Mouse (Mus musculus): ENCODE data around the gene Tmem63c. TPM values are rescaled to one million over a fixed set of nuclear protein-coding genes. Genes with fewer than 3 reads are reported as not detected.

Tmem63c gene
- polyA plus RNA-seq, 1 experiment from 2014 or later: 11.2 TPM

GRCm38 (mm10) chr12:87036631-87037030 is 15.5 kb downstream of the Tmem63c start:
- H3K9ac ChIP-seq (replicated peaks; ENCODE audit: low read depth, low read length): no peak overlapping the region
- H3K4me3 ChIP-seq (replicated peaks; ENCODE audit: low read length): no peak overlapping the region
- H3K4me2 ChIP-seq (ENCODE audit: low read length): no peak overlapping the region
- H3K27ac ChIP-seq (ENCODE audit: low read length): no peak overlapping the region
- 94% methylated on average over 7 of the region's 7 CpGs for WGBS
- no peaks in the 10 kb centered on the region for H3K9me3 ChIP-seq (ENCODE audit: control insufficient read depth, low read length)
- H3K36me3 ChIP-seq (ENCODE audit: control insufficient read depth, insufficient read depth): no peaks in the 10 kb centered on the region
- no peak for ATAC-seq
- 0 out of 2 replicates have a peak, but pooled peaks cover 4% of the 10 kb centered on the region for H3K4me1 ChIP-seq (replicated peaks; ENCODE audit: control insufficient read depth, insufficient read depth, low read length)
- H3K27me3 ChIP-seq (replicated peaks; ENCODE audit: control insufficient read depth, insufficient read depth, low read length): no peaks in the 10 kb centered on the region

GRCm38 (mm10) chr12:87040166-87040565 is 19.0 kb downstream of the Tmem63c start:
- Histone ChIP-seq H3K4me1 (replicated peaks; ENCODE audit: control insufficient read depth, insufficient read depth, low read length) (peaks cover 30% of the 10 kb centered on the region), H3K9me3 (ENCODE audit: control insufficient read depth, low read length) (no peaks in the 10 kb centered on the region), H3K9ac (replicated peaks; ENCODE audit: low read depth, low read length) (no peak overlapping the region), H3K27me3 (replicated peaks; ENCODE audit: control insufficient read depth, insufficient read depth, low read length) (no peaks in the 10 kb centered on the region), H3K4me2 (ENCODE audit: low read length) (no peak overlapping the region), H3K27ac (ENCODE audit: low read length) (no peak overlapping the region), H3K4me3 (replicated peaks; ENCODE audit: low read length) (no peak overlapping the region), H3K36me3 (ENCODE audit: control insufficient read depth, insufficient read depth) (no peaks in the 10 kb centered on the region)
- WGBS: 74% methylated on average over 4 of the region's 4 CpGs
- ATAC-seq: no peak

- no peaks in the 10 kb centered on the region for H3K36me3 ChIP-seq (ENCODE audit: control insufficient read depth, insufficient read depth)
- H3K4me1 ChIP-seq (replicated peaks; ENCODE audit: control insufficient read depth, insufficient read depth, low read length): peaks cover 33% of the 10 kb centered on the region
- H3K9ac ChIP-seq (replicated peaks; ENCODE audit: low read depth, low read length): no peak overlapping the region
- no peak overlapping the region for H3K4me2 ChIP-seq (ENCODE audit: low read length)
- no peak overlapping the region for H3K4me3 ChIP-seq (replicated peaks; ENCODE audit: low read length)
- ATAC-seq: peak; percentile 41; the same call in 1 of the 2 replicates
- peak overlapping the region; percentile 61 for H3K27ac ChIP-seq (ENCODE audit: low read length)
- 59% methylated on average over 7 of the region's 7 CpGs for WGBS
- H3K27me3 ChIP-seq (replicated peaks; ENCODE audit: control insufficient read depth, insufficient read depth, low read length): no peaks in the 10 kb centered on the region
- no peaks in the 10 kb centered on the region for H3K9me3 ChIP-seq (ENCODE audit: control insufficient read depth, low read length)
Observed at GRCm38 (mm10) chr12:87040857-87041256, 19.7 kb downstream of the Tmem63c start.

- Histone ChIP-seq H3K27ac (ENCODE audit: low read length) (peak overlapping the region; percentile 6; the same call in 1 of the 2 replicates), H3K4me3 (replicated peaks; ENCODE audit: low read length) (no peak overlapping the region), H3K9me3 (ENCODE audit: control insufficient read depth, low read length) (no peaks in the 10 kb centered on the region), H3K27me3 (replicated peaks; ENCODE audit: control insufficient read depth, insufficient read depth, low read length) (no peaks in the 10 kb centered on the region), H3K36me3 (ENCODE audit: control insufficient read depth, insufficient read depth) (no peaks in the 10 kb centered on the region), H3K9ac (replicated peaks; ENCODE audit: low read depth, low read length) (no peak overlapping the region), H3K4me2 (ENCODE audit: low read length) (no peak overlapping the region), H3K4me1 (replicated peaks; ENCODE audit: control insufficient read depth, insufficient read depth, low read length) (peaks cover 33% of the 10 kb centered on the region)
- 64% methylated on average over 2 of the region's 2 CpGs for WGBS
- no peak for ATAC-seq
Observed at GRCm38 (mm10) chr12:87042456-87042855, 21.3 kb downstream of the Tmem63c start.

- H3K9me3 ChIP-seq (ENCODE audit: control insufficient read depth, low read length): no peaks in the 10 kb centered on the region
- H3K9ac ChIP-seq (replicated peaks; ENCODE audit: low read depth, low read length): no peak overlapping the region
- H3K4me3 ChIP-seq (replicated peaks; ENCODE audit: low read length): no peak overlapping the region
- H3K27me3 ChIP-seq (replicated peaks; ENCODE audit: control insufficient read depth, insufficient read depth, low read length): no peaks in the 10 kb centered on the region
- peaks cover 33% of the 10 kb centered on the region for H3K4me1 ChIP-seq (replicated peaks; ENCODE audit: control insufficient read depth, insufficient read depth, low read length)
- H3K36me3 ChIP-seq (ENCODE audit: control insufficient read depth, insufficient read depth): no peaks in the 10 kb centered on the region
- H3K27ac ChIP-seq (ENCODE audit: low read length): peak overlapping the region; percentile 59
- H3K4me2 ChIP-seq (ENCODE audit: low read length): no peak overlapping the region
- 52% methylated on average over 7 of the region's 7 CpGs for WGBS
- ATAC-seq: peak; percentile 57
Observed at GRCm38 (mm10) chr12:87043221-87043620, 22.1 kb downstream of the Tmem63c start.

- Histone ChIP-seq H3K9me3 (ENCODE audit: control insufficient read depth, low read length) (no peaks in the 10 kb centered on the region), H3K4me3 (replicated peaks; ENCODE audit: low read length) (no peak overlapping the region), H3K27me3 (replicated peaks; ENCODE audit: control insufficient read depth, insufficient read depth, low read length) (no peaks in the 10 kb centered on the region), H3K27ac (ENCODE audit: low read length) (no peak overlapping the region), H3K9ac (replicated peaks; ENCODE audit: low read depth, low read length) (no peak overlapping the region), H3K4me2 (ENCODE audit: low read length) (no peak overlapping the region), H3K36me3 (ENCODE audit: control insufficient read depth, insufficient read depth) (no peaks in the 10 kb centered on the region), H3K4me1 (replicated peaks; ENCODE audit: control insufficient read depth, insufficient read depth, low read length) (peaks cover 33% of the 10 kb centered on the region)
- peak; percentile 75 for ATAC-seq
- WGBS: 2% methylated on average over 5 of the region's 5 CpGs
Observed at GRCm38 (mm10) chr12:87044711-87045110, 23.6 kb downstream of the Tmem63c start.

- Histone ChIP-seq H3K9ac (replicated peaks; ENCODE audit: low read depth, low read length) (no peak overlapping the region), H3K9me3 (ENCODE audit: control insufficient read depth, low read length) (no peaks in the 10 kb centered on the region), H3K4me2 (ENCODE audit: low read length) (no peak overlapping the region), H3K27ac (ENCODE audit: low read length) (no peak overlapping the region), H3K4me1 (replicated peaks; ENCODE audit: control insufficient read depth, insufficient read depth, low read length) (peaks cover 26% of the 10 kb centered on the region), H3K4me3 (replicated peaks; ENCODE audit: low read length) (no peak overlapping the region), H3K27me3 (replicated peaks; ENCODE audit: control insufficient read depth, insufficient read depth, low read length) (no peaks in the 10 kb centered on the region), H3K36me3 (ENCODE audit: control insufficient read depth, insufficient read depth) (no peaks in the 10 kb centered on the region)
- 63% methylated on average over 3 of the region's 3 CpGs for WGBS
- no peak for ATAC-seq
Observed at GRCm38 (mm10) chr12:87047536-87047935, 26.4 kb downstream of the Tmem63c start.

GRCm38 (mm10) chr12:87052661-87053321 is 31.7 kb downstream of the Tmem63c start:
- peak; percentile 67 for ATAC-seq
- H3K36me3 ChIP-seq (ENCODE audit: control insufficient read depth, insufficient read depth): no peaks in the 10 kb centered on the region
- no peak overlapping the region for H3K9ac ChIP-seq (replicated peaks; ENCODE audit: low read depth, low read length)
- no peak overlapping the region for H3K4me3 ChIP-seq (replicated peaks; ENCODE audit: low read length)
- H3K27ac ChIP-seq (ENCODE audit: low read length): no peak overlapping the region
- peaks cover 13% of the 10 kb centered on the region for H3K27me3 ChIP-seq (replicated peaks; ENCODE audit: control insufficient read depth, insufficient read depth, low read length)
- 29% methylated on average over 13 of the region's 16 CpGs for WGBS
- H3K4me1 ChIP-seq (replicated peaks; ENCODE audit: control insufficient read depth, insufficient read depth, low read length): no peaks in the 10 kb centered on the region
- H3K4me2 ChIP-seq (ENCODE audit: low read length): no peak overlapping the region
- H3K9me3 ChIP-seq (ENCODE audit: control insufficient read depth, low read length): no peaks in the 10 kb centered on the region

GRCm38 (mm10) chr12:87054873-87055272 is 33.7 kb downstream of the Tmem63c start:
- Histone ChIP-seq H3K4me3 (replicated peaks; ENCODE audit: low read length) (no peak overlapping the region), H3K36me3 (ENCODE audit: control insufficient read depth, insufficient read depth) (no peaks in the 10 kb centered on the region), H3K9me3 (ENCODE audit: control insufficient read depth, low read length) (no peaks in the 10 kb centered on the region), H3K9ac (replicated peaks; ENCODE audit: low read depth, low read length) (no peak overlapping the region), H3K4me1 (replicated peaks; ENCODE audit: control insufficient read depth, insufficient read depth, low read length) (no peaks in the 10 kb centered on the region), H3K27ac (ENCODE audit: low read length) (no peak overlapping the region), H3K4me2 (ENCODE audit: low read length) (no peak overlapping the region), H3K27me3 (replicated peaks; ENCODE audit: control insufficient read depth, insufficient read depth, low read length) (peaks cover 13% of the 10 kb centered on the region)
- WGBS: 67% methylated on average over 7 of the region's 7 CpGs
- ATAC-seq: no peak

- WGBS: 64% methylated on average over 17 of the region's 17 CpGs
- Histone ChIP-seq H3K27me3 (replicated peaks; ENCODE audit: control insufficient read depth, insufficient read depth, low read length) (peaks cover 13% of the 10 kb centered on the region), H3K27ac (ENCODE audit: low read length) (no peak overlapping the region), H3K4me3 (replicated peaks; ENCODE audit: low read length) (no peak overlapping the region), H3K4me2 (ENCODE audit: low read length) (no peak overlapping the region), H3K9ac (replicated peaks; ENCODE audit: low read depth, low read length) (no peak overlapping the region), H3K9me3 (ENCODE audit: control insufficient read depth, low read length) (no peaks in the 10 kb centered on the region), H3K36me3 (ENCODE audit: control insufficient read depth, insufficient read depth) (no peaks in the 10 kb centered on the region), H3K4me1 (replicated peaks; ENCODE audit: control insufficient read depth, insufficient read depth, low read length) (no peaks in the 10 kb centered on the region)
- no peak for ATAC-seq
Observed at GRCm38 (mm10) chr12:87057066-87057465, 35.9 kb downstream of the Tmem63c start.
